In genomic region chr10:80348244-80348781, GRCm38 (mm10) we compare ENCODE assay signal across 8 mouse cellular contexts. TPM values are rescaled to one million over a fixed set of nuclear protein-coding genes. Genes with fewer than 3 reads are reported as not detected.
A peak's percentile ranks its signal among the peaks of the same experiment; 100 is the strongest.
DNase-seq lines count a peak whose midpoint lies in the region; ATAC-seq and TF ChIP-seq lines count a peak whose summit lies in the region.

Gene Adamtsl5 (minus strand): TSS chr10:80348412.

- ATAC-seq in kidney, embryonic 14.5 days (ENCODE audit: low FRiP score, low TSS enrichment), result peak; percentile 13; the same call in 1 of the 2 replicates
- 0 out of 2 replicates have a peak, but pooled peaks have one; percentile 39 for ATAC-seq in hindbrain, postnatal 0 days
- peak; percentile 33; the same call in 1 of the 2 replicates for ATAC-seq in lung, embryonic 14.5 days (ENCODE audit: insufficient read depth)

- H3K4me1 ChIP-seq in kidney, embryonic 14.5 days (ENCODE audit: control insufficient read depth, insufficient read depth, low read length), result peaks cover 17% of the 10 kb centered on the region
- H3K4me1 ChIP-seq in hindbrain, postnatal 0 days (ENCODE audit: insufficient read depth, low read length), result no peaks in the 10 kb centered on the region; the same call in 1 of the 2 replicates
- H3K4me1 ChIP-seq in lung, embryonic 14.5 days (ENCODE audit: insufficient read depth), result peaks cover 16% of the 10 kb centered on the region; the same call in 1 of the 2 replicates

- H3K4me2 ChIP-seq in kidney, embryonic 14.5 days (replicated peaks; ENCODE audit: low read depth, low read length), result peak within 1 kb of the TSS; percentile 41
- H3K4me2 ChIP-seq in hindbrain, postnatal 0 days (ENCODE audit: low read depth, low read length), result peak within 1 kb of the TSS; percentile 38
- H3K4me2 ChIP-seq in lung, embryonic 14.5 days, result peak within 1 kb of the TSS; percentile 60

- H3K36me3 ChIP-seq in kidney, embryonic 14.5 days (ENCODE audit: control insufficient read depth, insufficient read depth, low read length), result no peaks in the 10 kb centered on the region
- no peaks in the 10 kb centered on the region for H3K36me3 ChIP-seq in hindbrain, postnatal 0 days (ENCODE audit: insufficient read depth, low read length)
- H3K36me3 ChIP-seq in lung, embryonic 14.5 days (ENCODE audit: insufficient read depth), result no peaks in the 10 kb centered on the region

- no peak within 1 kb of the TSS for H3K27ac ChIP-seq in kidney, embryonic 14.5 days (ENCODE audit: low read depth, low read length)
- no peak within 1 kb of the TSS for H3K27ac ChIP-seq in hindbrain, postnatal 0 days
- H3K27ac ChIP-seq in lung, embryonic 14.5 days (ENCODE audit: low read depth), result no peak within 1 kb of the TSS

- H3K9me3 ChIP-seq in kidney, embryonic 14.5 days (ENCODE audit: control insufficient read depth, low read length), result no peaks in the 10 kb centered on the region
- H3K9me3 ChIP-seq in hindbrain, postnatal 0 days (ENCODE audit: low read length), result no peaks in the 10 kb centered on the region
- no peaks in the 10 kb centered on the region for H3K9me3 ChIP-seq in lung, embryonic 14.5 days (ENCODE audit: low read depth, low read length)

- H3K4me3 ChIP-seq in kidney, embryonic 14.5 days (ENCODE audit: low read length), result peak within 1 kb of the TSS; percentile 30
- peak within 1 kb of the TSS; percentile 20 for H3K4me3 ChIP-seq in hindbrain, postnatal 0 days (ENCODE audit: low read length)
- H3K4me3 ChIP-seq in lung, embryonic 14.5 days (ENCODE audit: low read depth, low read length), result peak within 1 kb of the TSS; percentile 36

- DNase-seq in kidney, adult 8-10 months, result no peak
- DNase-seq in cerebellum, adult 9-11 months, result peak; percentile 64
- DNase-seq in gastrocnemius, postnatal 10 days, result peak; percentile 76
- DNase-seq in hindbrain, postnatal 0 days (ENCODE audit: low spot score), result peak; percentile 51
- peak; percentile 74 for DNase-seq in lung, embryonic 14.5 days
- DNase-seq in retina, embryonic 14.5 days (ENCODE audit: low spot score), result peak; percentile 78
- no peak for DNase-seq in right cerebral cortex, postnatal 14 days

- peak; percentile 45 for TF ChIP-seq CTCF in hindbrain, postnatal 0 days (IDR thresholded peaks at IDR 0.05; ENCODE audit: low read depth)
- peak; percentile 64 for TF ChIP-seq CTCF in lung, embryonic 14.5 days (IDR thresholded peaks at IDR 0.05; ENCODE audit: low read depth)

- H3K27me3 ChIP-seq in kidney, embryonic 14.5 days (ENCODE audit: control insufficient read depth, insufficient read depth, low read length), result peaks cover 96% of the 10 kb centered on the region
- peaks cover 64% of the 10 kb centered on the region for H3K27me3 ChIP-seq in hindbrain, postnatal 0 days (ENCODE audit: insufficient read depth, low read length)
- peaks cover 97% of the 10 kb centered on the region for H3K27me3 ChIP-seq in lung, embryonic 14.5 days (ENCODE audit: insufficient read depth, low read length)

- H3K9ac ChIP-seq in kidney, embryonic 14.5 days (ENCODE audit: low read depth, low read length), result peak within 1 kb of the TSS; percentile 14; the same call in 1 of the 2 replicates
- H3K9ac ChIP-seq in hindbrain, postnatal 0 days (replicated peaks; ENCODE audit: low read length), result no peak within 1 kb of the TSS
- peak within 1 kb of the TSS; percentile 26; the same call in 1 of the 2 replicates for H3K9ac ChIP-seq in lung, embryonic 14.5 days

- 2% methylated on average over 42 of the region's 42 CpGs for WGBS in kidney, embryonic 14.5 days
- WGBS in hindbrain, postnatal 0 days, result 1% methylated on average over 42 of the region's 42 CpGs
- WGBS in lung, embryonic 14.5 days, result 1% methylated on average over 38 of the region's 42 CpGs

RNA-seq across cellular contexts. Expression of gene Adamtsl5, which starts in this region (rescaled TPM):
- 1.2 and 2.7 TPM in 2 replicates for polyA plus RNA-seq in kidney, embryonic 14.5 days (2014; fragmentation: Nextera tagmentation; extraction: Ambion mirVana)
- 10 to 100 TPM; 15.2 to 20.4 TPM for total RNA-seq in gastrocnemius, postnatal 10 days (2021)
- total RNA-seq in hindbrain, postnatal 0 days (2014; rRNA removed), result 0.18 and 1.0 TPM in 2 replicates
- 0.91 and 1.2 TPM in 2 replicates for polyA plus RNA-seq in hindbrain, postnatal 0 days (2015; fragmentation: Nextera tagmentation; extraction: Ambion mirVana)
- 0.68 and 1.2 TPM in 2 replicates for polyA plus RNA-seq in lung, embryonic 14.5 days (2014; fragmentation: Nextera tagmentation; extraction: Ambion mirVana)

Comparison
In these comparisons a context has a peak if more than half of its experiments do, and no peak if none do; other contexts are left out.
1. DNase-seq: peak in cerebellum, adult 9-11 months (single experiment), gastrocnemius, postnatal 10 days (single experiment), hindbrain, postnatal 0 days (single experiment), lung, embryonic 14.5 days (single experiment) and retina, embryonic 14.5 days (single experiment); none in kidney, adult 8-10 months (0 of 2) and right cerebral cortex, postnatal 14 days (single experiment).
2. Peak in every context shown above with its lines, with median percentiles within 50 percentile points of each other: ATAC-seq, H3K4me2 ChIP-seq and H3K4me3 ChIP-seq.